Mouse (Mus musculus): ENCODE data around the gene Tmx2. TPM values are rescaled to one million over a fixed set of nuclear protein-coding genes. Genes with fewer than 3 reads are reported as not detected.

The Tmx2 gene
- polyA plus RNA-seq, 1 experiment, result 5.5 TPM

GRCm38 (mm10) chr2:84627036-84627435 is 51.9 kb downstream of the Tmx2 start:
- no peak for TF ChIP-seq GATA1 (IDR thresholded peaks at IDR 0.05; ENCODE audit: low read length)

- no peak for TF ChIP-seq GATA1 (IDR thresholded peaks at IDR 0.05; ENCODE audit: low read length)
Measured at GRCm38 (mm10) chr2:84626366-84626975, 52.5 kb downstream of the Tmx2 start.

GRCm38 (mm10) chr2:84624201-84624600 is 54.7 kb downstream of the Tmx2 start:
- TF ChIP-seq GATA1 (IDR thresholded peaks at IDR 0.05; ENCODE audit: low read length), result no peak

- no peak for TF ChIP-seq GATA1 (IDR thresholded peaks at IDR 0.05; ENCODE audit: low read length)
Measured at GRCm38 (mm10) chr2:84623428-84624119, 55.4 kb downstream of the Tmx2 start.

- TF ChIP-seq GATA1 (IDR thresholded peaks at IDR 0.05; ENCODE audit: low read length), result no peak
Measured at GRCm38 (mm10) chr2:84622668-84623067, 56.3 kb downstream of the Tmx2 start.

Other genes with a start within 250 kb of the Tmx2 start
- gene Tfpi, start 202.4 kb downstream of the Tmx2 start, polyA plus RNA-seq (2012), result 0.67 and 1.4 TPM in 2 replicates
- gene Ctnnd1, start 28.4 kb downstream of the Tmx2 start, polyA plus RNA-seq (2012), result 10.8 and 13.2 TPM in 2 replicates
- gene Btbd18, start 20.1 kb downstream of the Tmx2 start, polyA plus RNA-seq (2012), result not detected in 2 replicates
- 410 and 495 TPM in 2 replicates for gene Selenoh, start 8.4 kb downstream of the Tmx2 start, polyA plus RNA-seq (2012)
- not detected in 2 replicates for gene Gm28635, start 1.1 kb downstream of the Tmx2 start, polyA plus RNA-seq (2012)
- 26.7 and 30.6 TPM in 2 replicates for gene Med19, start 738 bp downstream of the Tmx2 start, polyA plus RNA-seq (2012)
- 28.6 and 31.5 TPM in 2 replicates for gene Zdhhc5, start 36.0 kb upstream of the Tmx2 start, polyA plus RNA-seq (2012)
- 0.71 and 0.84 TPM in 2 replicates for gene Clp1, start 48.2 kb upstream of the Tmx2 start, polyA plus RNA-seq (2012)
- gene Ypel4, start 54.9 kb upstream of the Tmx2 start, polyA plus RNA-seq (2012), result 1.4 TPM in 2 replicates
- gene Gm19426, start 64.5 kb upstream of the Tmx2 start, polyA plus RNA-seq (2012), result 0.11 TPM in 1 of 2 replicates, not detected in the other
- not detected in 2 replicates for gene Serping1, start 96.3 kb upstream of the Tmx2 start, polyA plus RNA-seq (2012)
- gene Ube2l6, start 119.7 kb upstream of the Tmx2 start, polyA plus RNA-seq (2012), result 1.5 and 5.3 TPM in 2 replicates
- not detected in 2 replicates for gene Smtnl1, start 143.5 kb upstream of the Tmx2 start, polyA plus RNA-seq (2012)
- 13.4 and 17.2 TPM in 2 replicates for gene Timm10, start 147.9 kb upstream of the Tmx2 start, polyA plus RNA-seq (2012)
- gene Slc43a1, start 159.7 kb upstream of the Tmx2 start, polyA plus RNA-seq (2012), result not detected in 2 replicates
- not detected in 2 replicates for gene Rtn4rl2, start 207.6 kb upstream of the Tmx2 start, polyA plus RNA-seq (2012)

Measured in G1E-ER4 (cell line).